Mouse (Mus musculus) thymus, adult 2 months (tissue): ENCODE data around the gene Zfp986.
"Not testable (repeated sequence)": the region's sequence is repeated elsewhere in the genome, so short reads cannot be mapped to it uniquely, and the experiment has no call there.

ENCODE experiments used
- CTCF ChIP-seq: fragments of 200-500 bp; IDR thresholded peaks from 2 replicates; pipeline ENCODE4 v1.5.1; 2012; ENCODE audit warnings: mild to moderate bottlenecking, control low read depth, low read length, moderate library complexity, borderline replicate concordance; ENCODE audit not compliant: control insufficient read depth, poor library complexity, insufficient read depth; ENCODE audit errors: extremely low read depth
- POLR2A ChIP-seq: fragments of 200-500 bp; IDR thresholded peaks from 2 replicates; pipeline ENCODE4 v1.6.1; 2012; ENCODE audit warnings: mild to moderate bottlenecking, low read length, control low read depth, moderate library complexity; ENCODE audit not compliant: control insufficient read depth, poor library complexity, insufficient read depth; ENCODE audit errors: extremely low read depth

DNA sequence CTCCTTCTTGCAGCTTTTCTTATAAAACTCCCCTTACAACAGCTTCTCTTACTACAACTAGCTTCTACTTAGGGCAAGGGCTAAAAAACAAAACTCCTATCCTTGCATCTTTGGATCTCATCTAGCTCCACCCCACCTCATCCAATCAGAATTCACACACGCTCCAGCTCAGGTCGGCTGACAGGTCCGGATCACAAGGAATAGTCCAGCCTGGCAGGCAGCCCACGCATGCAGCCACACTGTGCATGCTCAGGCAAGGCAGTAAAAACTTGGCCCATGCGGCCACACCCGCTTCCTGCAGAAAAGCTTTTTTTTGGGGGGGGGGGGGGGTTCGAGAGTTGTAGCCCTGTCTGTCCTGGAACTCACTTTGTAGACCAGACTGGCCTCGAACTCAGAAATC is 43.0 kb upstream of the Zfp986 start:
- TF ChIP-seq POLR2A, CTCF: not testable (repeated sequence)
